Mouse (Mus musculus) CD4-positive, CD25-positive, alpha-beta regulatory T cell, adult 4 months (primary cell): ENCODE data around the gene Brca1. TPM values are rescaled to one million over a fixed set of nuclear protein-coding genes. Genes with fewer than 3 reads are reported as not detected.
"Not testable (repeated sequence)": the region's sequence is repeated elsewhere in the genome, so short reads cannot be mapped to it uniquely, and the experiment has no call there.

Source experiments
- ATAC-seq: one replicate; pipeline ENCODE4 v1.8.0; 2017
- polyA plus RNA-seq, 2 experiments: library from polyadenylated mRNA; unstranded; fragments of 100-300 nt; shearing (Covaris generic); gene quantifications; one replicate each; pipeline ENCODE4 v1.2.1; 2017

Brca1 gene
- polyA plus RNA-seq, 2 experiments from 2014 or later, result 3.5 to 4.1 TPM

DNA sequence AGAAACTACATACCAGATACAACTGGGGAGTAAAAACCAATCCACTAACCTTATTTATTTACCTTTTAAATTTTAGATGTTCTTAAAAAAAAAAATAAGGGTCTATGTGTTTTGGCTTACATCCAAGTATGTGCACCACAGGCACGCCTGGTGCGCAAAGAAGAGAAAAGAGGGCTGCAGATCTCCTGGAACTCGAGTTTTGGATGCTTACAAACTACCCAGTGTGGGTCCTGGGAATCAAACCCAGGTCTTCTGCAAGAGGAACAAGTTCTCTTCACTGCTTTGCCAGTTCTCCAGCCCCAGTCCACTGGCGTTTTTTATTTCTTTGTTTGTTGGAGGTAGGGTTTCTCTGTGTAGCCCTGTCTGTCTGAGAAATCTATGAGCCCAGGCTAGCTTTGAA, 25.1 kb downstream of the Brca1 start:
- ATAC-seq, result no peak

DNA sequence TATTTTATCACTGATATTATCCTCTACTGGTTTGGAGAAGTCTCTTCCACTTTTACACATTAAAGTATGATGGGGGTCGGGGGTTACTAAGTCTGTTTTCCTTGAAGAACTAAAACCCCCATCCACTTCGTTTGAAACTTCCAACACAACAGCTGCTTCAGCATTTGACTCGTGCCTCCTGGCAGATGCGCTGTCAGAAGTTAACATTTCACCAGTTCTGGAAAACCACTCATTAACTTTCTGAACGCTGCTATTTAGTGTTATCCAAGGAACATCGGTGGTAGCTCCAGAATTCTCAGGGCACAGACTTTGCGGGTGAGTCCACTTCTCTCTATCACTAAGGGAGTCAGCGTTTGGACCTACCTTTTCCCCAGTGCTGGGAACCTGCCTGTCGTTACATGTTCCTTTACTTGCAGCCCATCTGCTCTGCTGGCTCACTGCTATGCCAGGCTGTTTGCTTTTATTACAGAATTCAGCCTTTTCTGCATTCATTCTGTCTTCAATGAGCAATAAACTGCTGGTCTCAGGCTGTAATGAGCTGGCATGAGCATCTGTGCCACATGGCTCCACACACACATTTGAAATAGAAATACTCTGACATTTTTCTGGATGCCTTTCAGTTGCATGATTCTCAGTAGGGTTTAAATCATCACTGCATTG, 25.7 kb downstream of the Brca1 start:
- no peak for ATAC-seq

DNA sequence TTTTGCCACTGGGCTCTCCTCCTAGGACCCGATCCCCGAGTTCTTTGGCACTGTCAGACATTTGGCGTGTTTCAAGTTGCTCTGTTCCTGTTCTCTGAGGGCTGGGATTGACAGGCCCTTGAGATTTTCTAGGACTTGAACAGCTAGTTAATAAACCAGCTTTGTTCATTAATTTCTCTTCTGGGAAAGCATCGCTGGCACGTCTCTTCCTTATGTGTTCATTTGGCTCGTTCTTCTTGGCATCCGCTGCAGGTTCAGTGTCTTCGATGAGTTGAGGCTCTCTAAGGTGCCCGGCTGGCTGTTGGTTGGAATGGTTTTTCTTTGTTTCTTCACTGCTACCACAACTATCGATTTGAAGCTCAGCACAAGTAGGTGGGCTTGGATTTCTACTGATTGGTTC, 26.7 kb downstream of the Brca1 start:
- ATAC-seq, result no peak

DNA sequence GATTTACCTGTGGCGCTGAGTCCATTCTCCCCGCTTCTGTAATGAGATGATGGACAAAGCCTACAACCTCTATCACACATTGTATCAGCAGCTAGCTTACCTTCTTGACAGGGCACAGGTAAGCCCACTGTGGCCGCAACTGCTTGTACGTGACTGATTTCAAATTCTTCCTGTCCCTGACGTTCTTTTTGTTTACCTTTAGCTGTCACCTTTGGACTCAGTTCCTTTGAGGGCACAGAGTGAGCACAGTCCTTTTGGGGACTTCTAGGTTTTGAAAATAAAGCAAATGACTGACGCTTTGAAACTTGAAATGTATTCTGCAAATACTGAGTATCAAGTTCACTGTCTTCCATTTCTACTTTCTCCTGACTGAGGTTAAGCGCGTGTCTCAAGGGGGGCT, 27.3 kb downstream of the Brca1 start:
- no peak for ATAC-seq

DNA sequence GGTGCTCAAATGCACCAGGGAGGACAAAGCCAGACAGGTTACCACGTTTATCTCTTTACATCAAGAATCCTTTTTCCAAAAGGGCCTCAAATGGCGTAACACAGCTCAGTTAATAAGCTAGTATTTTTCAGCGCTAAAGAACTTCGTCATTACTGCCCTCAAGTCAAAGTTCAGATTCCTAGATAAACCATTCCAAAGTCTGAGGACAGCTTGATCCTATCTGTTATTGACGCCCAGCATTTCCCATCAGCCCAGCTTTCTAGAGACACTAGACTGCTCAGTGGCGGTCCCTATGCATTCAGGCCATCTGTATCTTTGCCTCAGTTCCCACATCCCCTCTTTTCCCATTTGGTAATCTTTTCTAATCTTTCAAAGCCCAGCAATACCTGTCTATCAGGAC, 32.4 kb downstream of the Brca1 start:
- no peak for ATAC-seq

DNA sequence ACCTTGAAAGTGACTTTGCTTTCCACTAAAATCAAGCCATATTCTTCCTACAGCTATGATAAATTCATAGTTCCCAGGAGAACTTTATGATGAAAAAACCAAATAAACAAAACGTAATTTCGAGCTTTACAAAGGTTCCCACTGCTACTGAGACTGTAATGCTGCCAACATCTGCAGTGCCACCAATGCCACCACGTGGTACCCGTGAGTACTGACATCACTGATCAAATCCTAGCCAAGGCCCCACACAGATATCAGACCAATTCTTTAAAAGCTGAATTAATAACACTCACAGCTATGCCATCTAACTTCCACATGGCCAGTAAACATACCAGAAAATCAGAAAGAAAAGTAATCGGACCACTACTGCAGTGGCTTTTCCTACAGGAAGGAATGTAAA, 32.8 kb downstream of the Brca1 start:
- no peak for ATAC-seq

DNA sequence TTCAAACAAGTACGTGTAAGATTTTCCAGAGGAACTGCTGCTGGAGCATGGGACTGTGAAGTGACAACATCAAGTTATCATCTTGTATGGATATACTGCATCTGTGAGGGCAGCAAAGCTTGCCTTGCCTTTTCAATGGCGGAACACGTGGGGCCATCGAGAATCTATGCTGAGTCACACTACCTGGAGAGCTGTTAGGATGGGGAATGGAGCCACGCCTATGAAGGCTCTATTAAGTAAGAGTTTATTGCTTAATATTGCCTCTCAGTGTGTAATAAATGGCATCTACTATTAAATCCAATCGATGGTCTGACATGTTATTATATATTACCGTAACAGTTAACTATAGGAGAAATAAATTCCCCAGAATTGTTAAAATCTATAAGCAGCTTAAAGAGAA, 44.7 kb downstream of the Brca1 start:
- no peak for ATAC-seq

DNA sequence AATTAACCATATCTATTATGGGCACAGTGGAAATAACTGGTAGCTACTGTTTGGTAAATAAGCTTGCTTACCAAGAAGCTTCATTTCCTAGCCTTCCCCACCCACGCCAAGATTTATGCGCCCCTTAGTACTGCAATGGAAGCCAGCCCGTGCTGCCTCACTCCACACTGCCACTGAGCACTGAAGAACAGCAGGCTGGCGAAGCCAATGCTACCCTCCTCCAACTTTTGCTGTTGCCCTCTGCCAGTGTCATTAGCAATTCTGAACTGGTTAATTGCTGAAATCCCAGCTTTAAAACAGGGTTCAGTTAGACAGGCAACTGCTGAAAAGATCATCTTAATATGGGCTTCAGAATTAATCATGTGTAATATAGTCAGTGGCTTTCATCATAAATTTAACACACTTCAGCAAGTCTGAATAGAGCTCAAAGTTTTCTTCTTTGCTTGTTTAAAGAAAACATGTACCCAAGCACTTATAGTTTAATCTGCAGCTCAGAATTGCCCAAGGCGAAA, 45.4 kb downstream of the Brca1 start:
- ATAC-seq, result no peak

DNA sequence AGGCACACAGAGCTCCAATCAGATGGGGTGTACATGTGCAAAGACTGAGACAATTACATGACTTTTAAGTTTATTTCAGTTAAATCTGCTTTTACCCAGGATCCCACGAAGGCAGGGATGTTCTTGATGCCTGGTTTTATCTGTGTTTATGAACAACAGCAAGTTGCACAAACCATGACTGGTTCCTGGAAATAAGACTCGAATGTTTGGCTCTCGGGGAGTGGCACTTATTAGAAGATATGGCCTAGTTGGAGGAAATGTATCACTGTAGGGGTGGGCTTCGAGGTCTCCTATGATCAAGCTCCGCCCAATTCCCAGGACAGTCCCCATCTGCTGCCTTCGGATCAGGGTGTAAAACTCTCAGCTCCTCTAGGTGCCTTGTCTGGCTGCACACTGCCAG, 65.6 kb downstream of the Brca1 start:
- ATAC-seq, result no peak

DNA sequence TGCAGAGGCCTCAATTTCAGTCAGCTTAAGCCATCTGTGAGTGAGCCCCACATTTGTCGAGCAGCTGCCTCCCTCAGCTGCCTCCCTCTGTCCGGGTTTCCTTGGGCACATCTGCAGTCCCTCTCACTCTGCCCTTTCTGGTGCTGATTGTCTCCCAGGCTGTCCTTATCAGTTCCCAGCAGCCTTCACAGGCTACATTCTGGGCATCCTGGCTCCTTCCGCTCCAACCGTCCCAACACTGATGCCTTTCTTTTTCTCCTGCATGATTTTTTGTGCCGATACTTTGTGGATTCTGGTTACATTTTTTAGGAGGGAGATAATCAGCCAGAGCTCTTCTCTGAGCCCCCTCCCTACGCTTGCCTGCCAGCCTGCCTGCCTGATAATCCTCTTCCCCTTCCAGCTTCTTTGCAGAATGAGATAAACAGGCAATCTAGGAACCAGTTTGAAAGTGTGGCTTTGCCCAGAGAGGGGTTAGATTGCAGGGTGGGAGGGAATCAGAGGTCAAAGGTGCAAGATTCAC, 66.2 kb downstream of the Brca1 start:
- no peak for ATAC-seq

DNA sequence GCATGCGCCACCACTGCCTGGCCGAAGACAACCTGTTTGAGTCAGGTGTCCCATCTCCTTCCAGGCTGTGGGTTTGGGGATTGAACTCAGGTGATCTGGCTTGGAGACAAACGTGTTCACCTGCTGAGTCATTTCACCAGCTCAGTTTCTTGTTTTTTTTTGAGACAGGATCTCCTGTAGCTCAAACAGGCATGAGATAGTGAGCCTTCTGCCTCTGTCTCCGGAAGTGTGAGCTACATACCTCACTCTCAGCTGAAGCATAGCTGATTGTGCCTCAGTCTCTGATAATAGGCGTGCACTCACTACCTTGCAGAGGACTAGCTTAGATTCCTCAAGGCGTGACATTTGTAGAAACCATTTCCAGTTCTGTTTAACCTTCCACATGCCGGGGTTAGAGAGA, 66.9 kb downstream of the Brca1 start:
- ATAC-seq, result no peak

DNA sequence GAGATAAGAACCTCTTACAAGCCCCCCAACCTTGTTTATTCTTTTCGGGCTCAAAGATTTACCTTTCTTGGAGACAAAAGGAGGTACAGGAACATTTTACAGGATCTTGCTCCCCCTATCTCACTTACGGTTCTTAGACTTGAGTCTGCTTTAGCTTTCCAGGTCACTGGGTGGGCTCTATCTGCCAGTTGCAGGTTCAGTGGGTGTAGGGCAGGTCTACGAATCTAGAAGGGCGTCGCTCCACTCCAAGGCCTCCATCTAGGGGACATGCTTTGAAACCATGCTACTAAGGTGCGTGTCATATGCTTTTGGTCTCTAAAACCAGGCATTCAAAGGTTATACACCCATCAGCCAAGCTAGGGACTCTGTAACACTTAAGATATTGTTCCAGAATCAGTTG, 67.5 kb downstream of the Brca1 start:
- no peak for ATAC-seq

DNA sequence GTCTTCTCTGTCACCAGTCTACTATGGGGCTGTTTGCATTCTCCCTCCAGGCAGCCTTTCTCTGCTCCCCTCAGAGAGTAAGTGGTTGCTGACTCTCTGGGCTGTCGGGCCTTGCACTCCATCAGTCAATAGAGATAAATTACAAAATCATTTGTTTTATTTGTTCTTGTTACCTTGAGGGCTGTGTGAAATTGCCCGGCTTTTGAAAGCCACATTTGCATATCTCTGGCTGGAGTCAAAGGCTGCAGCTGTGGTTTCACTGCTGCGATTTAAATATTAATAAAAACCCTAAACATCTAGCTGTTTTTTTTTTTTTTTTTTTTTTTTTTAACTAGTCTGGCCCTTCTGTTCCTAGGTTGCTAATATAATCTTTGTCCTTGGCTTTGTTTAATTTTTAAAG, 68.0 kb downstream of the Brca1 start:
- ATAC-seq, result no peak

DNA sequence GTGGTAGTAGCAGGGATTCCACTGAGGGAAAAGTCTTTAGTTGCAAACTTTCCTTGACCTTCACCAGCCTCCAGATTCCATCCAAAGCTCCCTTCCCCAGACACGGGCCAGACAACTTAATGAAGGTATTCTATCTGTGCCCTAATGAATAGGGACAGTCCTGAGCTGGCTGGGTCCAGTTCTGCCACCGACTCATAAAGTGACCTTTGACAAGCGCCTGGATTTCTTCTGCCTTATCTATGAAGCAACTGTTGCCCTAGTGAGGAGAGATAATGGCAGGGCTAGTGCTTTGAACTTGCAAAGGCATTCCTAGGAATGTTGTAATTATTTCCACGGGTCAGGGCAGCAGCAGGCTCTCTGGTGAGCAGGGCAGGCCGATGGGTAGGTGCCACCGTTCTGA, 70.8 kb downstream of the Brca1 start:
- ATAC-seq, result no peak

DNA sequence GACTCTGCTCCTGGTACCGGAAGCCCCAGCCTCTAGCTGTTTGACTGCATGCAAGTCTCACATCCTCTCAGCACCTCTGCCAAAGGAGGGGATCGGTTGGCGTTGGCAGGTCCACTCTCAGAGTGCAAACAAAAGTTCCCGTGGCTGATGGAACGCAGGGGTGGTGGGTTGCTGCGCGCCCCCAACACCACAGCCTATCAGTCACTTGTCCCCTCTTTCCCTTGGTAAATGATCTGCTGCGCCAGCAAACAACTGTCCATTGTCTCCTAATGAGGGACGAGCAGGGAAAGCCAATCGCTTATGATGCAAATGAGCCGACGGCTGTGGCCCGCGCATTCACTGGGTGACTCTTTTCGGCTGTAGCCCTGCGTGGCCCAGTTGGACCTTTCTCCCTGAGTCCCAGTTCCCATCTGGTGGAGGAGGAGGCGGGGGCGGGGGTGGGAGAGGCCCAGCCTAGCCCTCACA, 72.6 kb downstream of the Brca1 start:
- ATAC-seq, result no peak

DNA sequence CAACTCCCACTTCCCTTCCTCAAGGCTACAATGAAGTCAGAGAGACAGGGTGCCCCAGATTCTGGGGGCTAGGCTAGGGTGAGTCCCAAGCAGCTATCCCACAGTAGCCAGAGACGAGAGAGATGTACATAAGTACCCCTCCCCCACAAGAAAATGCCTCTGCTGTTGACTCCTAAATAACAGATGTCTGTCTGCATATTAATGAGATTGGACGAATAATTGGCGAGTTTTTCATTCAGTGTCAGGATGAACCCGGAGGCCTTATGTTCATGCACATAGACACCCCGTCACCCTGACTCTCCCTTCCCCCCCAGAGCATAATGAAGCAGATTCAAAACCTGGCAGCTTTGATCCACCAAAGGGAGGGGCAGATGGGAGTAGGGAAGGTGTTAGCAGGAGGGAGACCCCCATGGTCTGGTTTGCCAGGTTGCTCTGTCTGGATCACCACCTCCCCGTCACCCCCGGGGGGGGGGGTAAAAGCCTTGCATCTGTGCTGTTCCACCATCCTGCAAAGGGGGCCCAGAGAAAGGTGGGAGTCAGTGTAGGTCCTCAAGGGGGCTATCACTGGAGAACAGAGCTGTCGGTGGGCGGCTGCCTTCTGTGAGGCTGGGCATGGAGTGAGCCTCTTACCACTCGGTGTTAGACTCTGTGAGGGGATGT, 74.1 kb downstream of the Brca1 start:
- ATAC-seq, result no peak

DNA sequence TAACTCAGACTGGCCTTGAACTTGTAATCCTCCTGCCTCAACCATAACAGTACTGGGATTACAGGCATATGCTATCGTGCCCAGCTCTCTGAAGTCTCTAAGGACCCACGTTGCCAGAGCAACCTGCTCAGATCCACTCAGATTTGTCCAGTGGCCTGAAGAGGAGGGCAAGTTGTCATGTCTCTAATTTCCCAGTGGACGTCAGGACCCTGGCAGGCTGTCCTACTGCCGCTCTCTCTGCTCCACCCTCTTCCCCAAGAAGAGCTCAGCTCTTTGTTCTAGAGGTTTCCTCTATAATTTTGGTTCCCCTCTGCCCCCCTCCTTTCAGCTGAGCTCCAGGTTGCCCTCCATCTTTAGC, 74.6 kb downstream of the Brca1 start:
- no peak for ATAC-seq

DNA sequence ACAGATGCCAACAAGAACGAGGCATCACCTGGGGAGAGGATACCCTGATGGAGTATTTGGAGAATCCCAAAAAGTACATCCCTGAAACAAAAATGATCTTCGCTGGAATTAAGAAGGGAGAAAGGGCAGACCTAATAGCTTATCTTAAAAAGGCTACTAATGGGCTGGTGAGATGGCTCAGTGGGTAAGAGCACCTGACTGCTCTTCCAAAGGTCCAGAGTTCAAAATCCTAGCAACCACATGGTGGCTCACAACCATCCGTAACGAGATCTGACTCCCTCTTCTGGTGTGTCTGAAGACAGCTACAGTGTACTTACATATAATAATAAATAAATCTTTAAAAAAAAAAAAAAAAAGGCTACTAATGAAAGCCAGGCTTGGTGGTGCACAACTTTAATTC, 75.4 kb downstream of the Brca1 start:
- ATAC-seq, result not testable (repeated sequence)

DNA sequence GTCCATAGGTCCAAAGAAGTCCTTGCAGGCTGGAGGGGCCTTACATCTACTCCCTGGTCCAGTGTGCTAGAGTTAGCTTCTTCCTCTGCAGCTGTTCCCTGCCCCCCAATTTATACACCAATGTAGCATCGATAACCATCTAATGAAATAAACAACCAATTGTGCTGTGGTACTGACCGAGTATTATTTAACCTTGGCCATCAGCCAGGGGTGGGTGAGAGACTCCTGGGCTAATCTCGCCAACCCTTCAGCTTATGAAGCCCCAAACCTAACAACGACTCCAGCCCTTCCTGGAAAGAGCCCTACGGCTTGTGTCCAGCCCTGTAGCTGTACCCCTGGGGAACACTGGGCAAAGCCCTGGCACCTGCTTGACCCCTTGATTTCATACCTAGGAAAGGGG, 77.5 kb downstream of the Brca1 start:
- no peak for ATAC-seq

DNA sequence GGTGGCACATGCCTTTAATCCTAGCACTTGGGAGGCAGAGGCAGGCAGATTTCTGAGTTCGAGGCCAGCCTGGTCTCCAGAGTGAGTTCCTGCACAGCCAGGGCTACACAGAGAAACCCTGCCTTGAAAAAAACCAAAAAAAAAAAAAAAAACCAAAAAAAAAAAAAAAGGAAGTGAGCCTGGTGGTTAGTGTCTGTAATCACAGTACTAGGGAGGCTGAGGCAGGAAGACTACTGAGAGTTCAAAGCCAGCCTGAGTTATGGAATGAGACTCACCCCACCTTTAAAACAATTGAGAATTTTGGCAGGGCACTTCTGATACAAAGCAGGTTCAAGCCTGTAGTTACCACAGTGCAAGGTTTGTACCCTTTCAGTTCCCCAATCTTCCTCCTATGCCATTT, 78.1 kb downstream of the Brca1 start:
- not testable (repeated sequence) for ATAC-seq

DNA sequence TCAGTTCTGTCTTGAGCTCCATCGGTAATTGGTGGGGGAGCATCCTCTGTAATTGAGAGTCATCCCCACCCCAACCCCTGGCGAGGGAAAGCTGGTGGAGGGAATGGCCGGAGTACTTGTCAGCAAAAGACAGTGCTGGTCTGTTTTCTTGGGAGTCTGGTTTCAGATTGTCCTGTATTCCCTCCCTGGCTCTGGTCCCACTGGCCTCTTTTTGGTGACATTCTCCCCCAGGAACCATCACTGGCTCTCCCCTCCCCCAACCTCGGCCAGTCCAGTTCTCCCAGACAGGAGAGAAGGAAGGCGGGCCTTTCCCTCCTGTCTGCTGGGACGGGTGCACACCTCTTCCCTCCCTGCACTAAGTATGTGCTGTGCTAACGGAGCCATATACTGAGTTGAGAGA, 79.4 kb downstream of the Brca1 start:
- ATAC-seq, result no peak

DNA sequence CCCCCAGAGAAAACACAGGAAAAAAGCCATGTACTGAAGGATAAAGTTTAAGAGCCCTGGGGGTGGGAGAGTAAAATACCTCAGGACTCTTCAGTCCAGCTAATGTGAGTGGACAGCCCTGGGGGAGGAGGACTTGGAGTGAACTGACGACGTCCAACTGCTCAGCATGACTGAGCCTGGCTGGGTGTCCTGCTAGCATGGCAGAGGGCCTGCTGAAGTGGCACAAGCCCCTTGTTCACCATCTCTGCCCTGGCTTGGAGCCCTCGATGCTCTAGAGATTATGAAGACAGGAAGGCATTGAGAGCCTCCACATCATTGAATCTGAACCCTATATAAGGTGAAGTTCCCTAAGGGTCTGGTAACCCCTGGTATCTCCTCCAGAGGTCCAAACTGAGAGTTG, 79.8 kb downstream of the Brca1 start:
- no peak for ATAC-seq

DNA sequence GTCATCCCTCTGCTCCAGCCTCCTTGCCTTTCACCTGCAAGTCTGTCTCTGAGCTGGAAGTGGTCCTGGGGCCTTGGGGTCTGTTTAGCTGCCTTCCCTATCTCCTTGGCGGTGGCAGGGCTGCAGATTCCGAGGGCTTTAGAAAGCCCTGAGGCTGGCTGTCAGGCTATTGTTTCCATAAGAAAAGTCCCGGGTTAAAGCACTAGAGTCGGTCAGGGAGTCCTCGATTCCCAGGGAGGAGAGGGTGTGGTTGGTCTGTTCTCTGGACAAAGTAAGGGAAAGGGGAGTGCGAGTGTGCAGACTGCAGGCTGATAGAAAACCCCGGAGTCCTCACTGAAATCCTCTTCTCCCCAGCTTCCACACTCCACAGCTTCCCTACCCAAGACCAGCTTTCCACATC, 81.5 kb downstream of the Brca1 start:
- ATAC-seq, result no peak

DNA sequence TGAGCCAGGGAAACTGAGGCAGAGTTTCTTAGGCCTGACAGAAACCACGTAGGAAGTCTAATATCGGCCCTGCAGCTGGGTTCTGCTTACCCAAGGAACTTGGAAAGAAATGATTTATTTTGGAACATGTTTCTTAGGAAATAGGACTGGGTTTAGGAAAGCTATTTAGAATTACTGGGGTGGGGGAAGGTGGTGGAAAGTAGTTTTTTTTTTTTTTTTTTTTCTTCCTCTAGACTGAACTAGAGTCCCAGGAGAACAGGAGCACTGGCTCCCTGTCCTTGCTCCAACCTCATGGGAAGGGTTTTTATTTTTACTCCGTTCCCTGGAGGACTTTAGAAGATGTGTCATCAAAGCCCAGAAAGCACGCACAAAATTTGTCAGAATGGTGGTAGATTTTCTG, 82.6 kb downstream of the Brca1 start:
- ATAC-seq, result no peak

DNA sequence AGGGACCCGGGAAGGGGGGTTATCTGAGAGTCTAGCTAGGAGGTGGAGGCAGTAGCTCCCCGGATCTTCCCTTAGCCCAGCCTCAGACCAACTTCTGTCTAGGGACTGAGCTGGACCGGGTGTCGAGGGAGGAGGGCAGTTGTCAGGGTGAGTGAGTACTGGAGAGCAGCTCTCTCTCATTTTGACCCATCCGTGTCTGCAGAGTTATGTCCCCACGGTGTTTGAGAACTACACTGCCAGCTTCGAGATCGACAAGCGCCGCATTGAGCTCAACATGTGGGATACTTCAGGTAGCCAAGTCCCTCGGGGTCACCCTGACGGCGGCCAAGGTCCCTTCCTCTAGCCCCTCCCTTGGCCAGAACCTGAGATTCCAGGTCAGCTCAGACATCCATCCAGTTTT, 83.0 kb downstream of the Brca1 start:
- ATAC-seq, result no peak
